Mouse (Mus musculus): Measurements from ENCODE around the gene Ephb2. TPM values are rescaled to one million over a fixed set of nuclear protein-coding genes. Genes with fewer than 3 reads are reported as not detected.

Ephb2 gene
- total RNA-seq, 2 experiments from 2014 or later = 18.7 to 19.8 TPM

- DNase-seq = peak in 1 of 2 experiments; percentile 31
These were observed 73.9 kb downstream of the Ephb2 start for GRCm38 (mm10) chr4:136761713-136762380.

- peak; percentile 11 to 19 for DNase-seq
These were observed 74.9 kb downstream of the Ephb2 start for GRCm38 (mm10) chr4:136760882-136761281.

GRCm38 (mm10) chr4:136757096-136757495 lies 78.7 kb downstream of the Ephb2 start:
- no peak for DNase-seq

GRCm38 (mm10) chr4:136756486-136756885 lies 79.3 kb downstream of the Ephb2 start:
- DNase-seq = no peak

- DNase-seq = no peak
These were observed 80.4 kb downstream of the Ephb2 start for GRCm38 (mm10) chr4:136755364-136755811.

GRCm38 (mm10) chr4:136754256-136754655 lies 81.5 kb downstream of the Ephb2 start:
- DNase-seq = no peak

GRCm38 (mm10) chr4:136751355-136752020 lies 84.3 kb downstream of the Ephb2 start:
- DNase-seq = no peak

GRCm38 (mm10) chr4:136750578-136751338 lies 85.0 kb downstream of the Ephb2 start:
- DNase-seq = no peak

- no peak for DNase-seq
These were observed 85.8 kb downstream of the Ephb2 start for GRCm38 (mm10) chr4:136749851-136750577.

- DNase-seq = no peak
These were observed 86.4 kb downstream of the Ephb2 start for GRCm38 (mm10) chr4:136749431-136749830.

GRCm38 (mm10) chr4:136748842-136749392 lies 86.9 kb downstream of the Ephb2 start:
- no peak for DNase-seq

GRCm38 (mm10) chr4:136746516-136746915 lies 89.3 kb downstream of the Ephb2 start:
- DNase-seq = no peak

GRCm38 (mm10) chr4:136742677-136743076 lies 93.1 kb downstream of the Ephb2 start:
- DNase-seq = peak; percentile 80 to 82

GRCm38 (mm10) chr4:136741840-136742239 lies 93.9 kb downstream of the Ephb2 start:
- DNase-seq = no peak

- peak in 1 of 2 experiments; percentile 49 for DNase-seq
These were observed 94.8 kb downstream of the Ephb2 start for GRCm38 (mm10) chr4:136740963-136741362.

GRCm38 (mm10) chr4:136739189-136739588 lies 96.6 kb downstream of the Ephb2 start:
- DNase-seq = no peak

- no peak for DNase-seq
These were observed 97.5 kb downstream of the Ephb2 start for GRCm38 (mm10) chr4:136738291-136738690.

- peak; percentile 32 to 49 for DNase-seq
These were observed 99.9 kb downstream of the Ephb2 start for GRCm38 (mm10) chr4:136735856-136736255.

GRCm38 (mm10) chr4:136734210-136734803 lies 101.5 kb downstream of the Ephb2 start:
- no peak for DNase-seq

GRCm38 (mm10) chr4:136733217-136733865 lies 102.4 kb downstream of the Ephb2 start:
- DNase-seq = no peak
